Mouse (Mus musculus) liver, embryonic 14.5 days (tissue): ENCODE data around the gene Olfr412. TPM values are rescaled to one million over a fixed set of nuclear protein-coding genes. Genes with fewer than 3 reads are reported as not detected.

ENCODE experiments used
- ATAC-seq: fragments of 200-750 bp; cut with Nextera tagmentation; 2 replicates; pipeline ENCODE4 v1.8.0; 2017; ENCODE audit warnings: moderate number of reproducible peaks, mild to moderate bottlenecking, moderate library complexity; ENCODE audit not compliant: insufficient read depth
- DNase-seq, 3 experiments: peaks; one replicate each; pipeline ENCODE4 v3.0.0-alpha.2; 2012 to 2013; ENCODE audit warnings: low read depth in 3 of 3, low spot score in 3 of 3
- H3K27ac ChIP-seq: fragments of 300-500 bp; sonication (generic); 2 replicates; pipeline ENCODE4 v1.5.1; 2014; ENCODE audit warnings: moderate library complexity, mild to moderate bottlenecking, control low read depth, inconsistent platforms
- H3K27me3 ChIP-seq: fragments of 300-500 bp; sonication (generic); 2 replicates; pipeline ENCODE4 v1.6.1; 2014; ENCODE audit warnings: mild to moderate bottlenecking, low read length, moderate library complexity; ENCODE audit not compliant: control insufficient read depth, insufficient read depth
- H3K36me3 ChIP-seq: fragments of 300-500 bp; sonication (generic); replicated peaks from 2 replicates; pipeline ENCODE4 v1.6.1; 2014; ENCODE audit warnings: low read depth; ENCODE audit not compliant: control insufficient read depth, insufficient read depth
- H3K4me1 ChIP-seq, 2 experiments: fragments of 200-500 bp in 1 of 2; fragments of 300-500 bp in 1 of 2; sonication (generic) in 1 of 2; replicated peaks; 2 replicates each; pipeline ENCODE4 v1.6.1; 2012 to 2014; ENCODE audit warnings: antibody characterized with exemption in 1 of 2, inconsistent platforms in 1 of 2, low read length in 1 of 2; ENCODE audit not compliant: control insufficient read depth in 2 of 2, insufficient read depth in 2 of 2
- H3K4me2 ChIP-seq: fragments of 300-500 bp; sonication (generic); 2 replicates; pipeline ENCODE4 v1.6.1; 2014; ENCODE audit warnings: low read depth, mild to moderate bottlenecking, control low read depth, moderate library complexity
- H3K4me3 ChIP-seq, 2 experiments: fragments of 200-500 bp in 1 of 2; fragments of 300-500 bp in 1 of 2; sonication (generic) in 1 of 2; 2 replicates each; pipeline ENCODE4 v1.5.1; 2012 to 2014; ENCODE audit warnings: low read depth in 2 of 2, low read length in 2 of 2, mild to moderate bottlenecking in 2 of 2, control low read depth in 1 of 2, inconsistent platforms in 1 of 2, moderate library complexity in 1 of 2; ENCODE audit not compliant: insufficient read depth in 1 of 2
- H3K9ac ChIP-seq: fragments of 300-500 bp; sonication (generic); replicated peaks from 2 replicates; pipeline ENCODE4 v1.6.1; 2014; ENCODE audit warnings: mild to moderate bottlenecking, control low read depth, moderate library complexity
- H3K9me3 ChIP-seq: fragments of 300-500 bp; sonication (generic); 2 replicates; pipeline ENCODE4 v1.6.1; 2016; ENCODE audit warnings: low read length, mixed read lengths; ENCODE audit not compliant: control insufficient read depth
- CTCF ChIP-seq: IDR thresholded peaks from 2 replicates; pipeline ENCODE4 v1.5.1; 2016; ENCODE audit warnings: antibody characterized with exemption, low read depth, control low read depth
- EP300 ChIP-seq: IDR thresholded peaks from 2 replicates; pipeline ENCODE4 v1.6.1; 2016; ENCODE audit warnings: antibody characterized with exemption, low read depth
- WGBS: fragments of 180-500 bp; shearing (Covaris S2); extraction: QIAGEN DNeasy Blood & Tissue Kit; methylation state at CpG from one replicate; pipeline ENCODE4 v1.1.7; 2014; ENCODE audit not compliant: insufficient replicate concordance; 5-methylcytosine and 5-hydroxymethylcytosine counted together
- polyA plus RNA-seq, 2 experiments: library from polyadenylated mRNA; depleted of rRNA in 1 of 2; stranded (reverse) in 1 of 2; unstranded in 1 of 2; fragments of >200 nt; fragmentation: Nextera tagmentation in 1 of 2; extraction: Ambion mirVana in 1 of 2; gene quantifications; 2 replicates each; pipeline versions ENCODE4 v1.2.1 to v1.2.3; 2012 to 2014

The Olfr412 gene
- polyA plus RNA-seq, 2 experiments = not detected

GRCm38 (mm10) chr11:74404216-74404615 lies 42.3 kb downstream of the Olfr412 start:
- H3K27ac ChIP-seq = no peak overlapping the region
- 42% methylated on average over 2 of the region's 2 CpGs for WGBS
- H3K27me3 ChIP-seq = no peaks in the 10 kb centered on the region
- no peak for DNase-seq
- H3K9ac ChIP-seq = no peak overlapping the region
- TF ChIP-seq EP300 = no peak
- TF ChIP-seq CTCF = no peak
- no peaks in the 10 kb centered on the region for H3K36me3 ChIP-seq
- H3K9me3 ChIP-seq = no peaks in the 10 kb centered on the region
- H3K4me3 ChIP-seq = no peak overlapping the region
- no peaks in the 10 kb centered on the region for H3K4me1 ChIP-seq
- no peak overlapping the region for H3K4me2 ChIP-seq
- no peak for ATAC-seq

- TF ChIP-seq EP300 (no peak), CTCF (no peak)
- Histone ChIP-seq H3K27ac (no peak overlapping the region), H3K36me3 (no peaks in the 10 kb centered on the region), H3K9me3 (no peaks in the 10 kb centered on the region), H3K4me3 (no peak overlapping the region), H3K27me3 (no peaks in the 10 kb centered on the region), H3K4me2 (no peak overlapping the region), H3K4me1 (no peaks in the 10 kb centered on the region), H3K9ac (no peak overlapping the region)
- ATAC-seq (no peak), DNase-seq (no peak)
- WGBS = 54% methylated on average over 7 of the region's 7 CpGs
Measured at GRCm38 (mm10) chr11:74405201-74405600, 43.3 kb downstream of the Olfr412 start.

GRCm38 (mm10) chr11:74408587-74409446 lies 46.9 kb downstream of the Olfr412 start:
- Histone ChIP-seq H3K36me3 (no peaks in the 10 kb centered on the region), H3K27ac (no peak overlapping the region), H3K27me3 (no peaks in the 10 kb centered on the region), H3K4me2 (no peak overlapping the region), H3K4me1 (no peaks in the 10 kb centered on the region), H3K9ac (no peak overlapping the region), H3K4me3 (no peak overlapping the region), H3K9me3 (no peaks in the 10 kb centered on the region)
- DNase-seq = no peak
- ATAC-seq = no peak
- TF ChIP-seq EP300 = no peak
- 0 out of 2 replicates have a peak, but pooled peaks have one; percentile 4 for TF ChIP-seq CTCF
- WGBS = 43% methylated on average over 4 of the region's 4 CpGs

GRCm38 (mm10) chr11:74409447-74409754 lies 47.5 kb downstream of the Olfr412 start:
- DNase-seq = no peak
- Histone ChIP-seq H3K27me3 (no peaks in the 10 kb centered on the region), H3K9ac (no peak overlapping the region), H3K4me1 (no peaks in the 10 kb centered on the region), H3K4me3 (no peak overlapping the region), H3K9me3 (no peaks in the 10 kb centered on the region), H3K27ac (no peak overlapping the region), H3K4me2 (no peak overlapping the region), H3K36me3 (no peaks in the 10 kb centered on the region)
- 76% methylated on average over 5 of the region's 5 CpGs for WGBS
- TF ChIP-seq CTCF (no peak), EP300 (no peak)
- ATAC-seq = no peak

- no peak overlapping the region for H3K9ac ChIP-seq
- no peak overlapping the region for H3K4me3 ChIP-seq
- no peaks in the 10 kb centered on the region for H3K9me3 ChIP-seq
- H3K4me2 ChIP-seq = no peak overlapping the region
- no peaks in the 10 kb centered on the region for H3K4me1 ChIP-seq
- H3K27ac ChIP-seq = no peak overlapping the region
- DNase-seq = no peak
- no peak for ATAC-seq
- 67% methylated on average over 4 of the region's 4 CpGs for WGBS
- TF ChIP-seq CTCF (no peak), EP300 (no peak)
- no peaks in the 10 kb centered on the region for H3K36me3 ChIP-seq
- no peaks in the 10 kb centered on the region for H3K27me3 ChIP-seq
Measured at GRCm38 (mm10) chr11:74409757-74410174, 47.9 kb downstream of the Olfr412 start.
